Mouse (Mus musculus): ENCODE results near the gene Alox12.

GRCm38 (mm10) chr11:70193354-70194285 lies 61.5 kb downstream of the Alox12 start:
- TF ChIP-seq CTCF (IDR thresholded peaks at IDR 0.05; ENCODE audit: low read depth, low read length) (no peak), POLR2A (IDR thresholded peaks at IDR 0.05; ENCODE audit: insufficient read depth, low read length) (no peak), EP300 (IDR thresholded peaks at IDR 0.05; ENCODE audit: insufficient read depth, low read depth, low read length) (no peak)

Data from ES-Bruce4 (cell line).